Mouse (Mus musculus): Measurements from ENCODE around the gene Ptprd.
A peak's percentile ranks its signal among the peaks of the same experiment; 100 is the strongest.

Gene Ptprd

DNA sequence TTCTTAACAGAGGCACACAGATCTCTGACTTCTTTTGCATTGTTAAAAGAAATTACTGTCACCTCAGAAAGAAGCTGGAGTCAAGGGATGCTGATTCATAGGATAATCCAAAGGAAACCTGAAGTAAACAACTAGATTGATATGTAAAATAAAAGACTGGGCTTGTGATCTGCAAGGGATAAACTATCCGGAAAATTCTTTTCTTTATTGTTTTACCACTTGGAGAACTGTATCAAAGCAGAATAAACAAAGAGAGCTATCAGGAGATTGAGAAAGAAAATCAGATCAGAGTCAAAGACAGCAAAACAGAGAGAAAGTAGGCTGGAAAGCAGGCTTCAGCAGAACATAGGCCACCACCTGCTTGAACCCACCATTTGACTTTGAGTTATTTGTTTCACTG, 962.0 kb downstream of the Ptprd start:
- no peak for DNase-seq (ENCODE audit: low read depth, low spot score)

DNA sequence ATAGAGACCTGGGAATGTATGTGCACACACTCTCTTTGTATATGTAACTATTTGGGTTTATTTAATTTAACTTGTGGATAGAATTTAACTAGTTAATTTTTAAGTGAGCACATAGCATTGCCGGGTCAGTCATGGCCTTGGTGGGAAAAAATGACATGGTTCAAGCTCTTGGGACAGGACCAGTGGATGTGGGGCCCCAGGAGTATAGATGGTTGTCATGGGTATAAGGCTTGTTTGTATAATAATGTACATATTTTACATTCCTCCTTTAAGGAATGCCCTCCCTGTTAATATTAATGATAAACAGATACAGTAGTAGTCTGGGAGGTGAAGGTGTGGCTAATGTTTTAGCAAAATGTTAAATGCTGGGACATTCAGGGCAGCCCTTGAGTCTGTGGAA, 962.8 kb downstream of the Ptprd start:
- no peak for DNase-seq (ENCODE audit: low read depth, low spot score)

DNA sequence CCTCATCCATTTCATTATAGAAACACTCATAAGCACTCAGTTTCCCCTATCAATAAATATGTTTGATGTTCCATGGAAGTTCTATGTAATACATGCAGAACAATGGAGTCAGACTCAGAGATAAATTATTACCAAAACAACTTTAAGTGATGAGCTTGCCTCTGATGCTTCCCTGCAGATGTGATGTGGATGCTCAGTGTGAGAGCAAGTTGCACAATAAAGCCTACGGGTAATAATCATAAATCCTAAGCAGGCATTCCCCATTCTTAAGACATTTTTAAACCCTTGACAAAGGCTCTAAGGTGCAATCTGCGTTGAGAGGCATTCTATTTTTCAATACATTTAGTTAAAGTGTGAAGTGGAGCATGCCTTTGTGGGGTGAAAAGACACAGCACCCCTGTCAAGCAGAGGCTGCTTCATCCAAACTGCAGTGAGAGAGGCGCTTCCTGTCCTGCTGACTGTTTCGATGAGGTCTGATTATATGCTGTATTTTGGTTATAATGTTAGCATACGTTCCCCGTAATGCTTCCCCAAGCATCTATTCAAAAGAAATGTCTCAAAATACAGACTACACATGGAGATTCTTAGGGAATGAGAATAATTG, 969.8 kb downstream of the Ptprd start:
- DNase-seq (ENCODE audit: low read depth, low spot score), result no peak

DNA sequence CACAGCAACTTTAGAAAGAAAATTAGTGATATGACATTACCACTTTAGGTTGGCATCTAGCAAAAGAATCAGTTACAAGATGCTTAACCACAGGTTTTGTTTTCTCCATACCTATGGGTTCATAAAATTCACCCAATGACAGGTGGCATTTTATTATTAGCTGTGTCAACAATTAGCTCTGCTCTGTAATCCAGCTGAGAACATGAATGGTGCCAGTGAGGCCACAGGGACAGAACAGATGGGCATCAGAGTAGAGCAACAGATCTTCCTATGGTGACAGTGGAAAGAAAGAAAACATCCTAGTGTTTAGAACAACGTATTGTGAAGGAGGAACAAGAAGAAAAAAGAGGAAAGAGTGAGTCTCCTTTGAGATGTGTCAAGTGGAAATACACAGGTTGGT, 973.6 kb downstream of the Ptprd start:
- no peak for DNase-seq (ENCODE audit: low read depth, low spot score)

DNA sequence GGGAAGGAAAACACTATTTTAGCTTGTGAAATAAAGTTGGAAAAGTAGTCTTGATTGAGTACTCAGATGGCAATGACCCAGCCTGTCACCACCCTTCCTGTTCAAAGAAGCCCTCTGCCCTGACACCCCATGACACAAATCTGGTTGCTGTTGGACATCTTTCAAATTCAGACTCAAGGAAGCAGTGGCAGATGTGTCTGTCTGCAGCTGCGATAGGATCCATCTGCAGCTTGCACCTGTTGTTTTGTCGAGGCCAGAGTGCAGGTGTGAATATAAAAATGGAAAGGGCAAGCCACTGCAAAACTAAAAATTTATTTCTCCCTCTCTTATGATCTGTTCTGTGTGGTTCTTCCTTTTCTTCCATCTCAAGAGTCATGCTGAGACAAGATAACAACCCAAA, 978.5 kb downstream of the Ptprd start:
- DNase-seq (ENCODE audit: low read depth, low spot score), result no peak

DNA sequence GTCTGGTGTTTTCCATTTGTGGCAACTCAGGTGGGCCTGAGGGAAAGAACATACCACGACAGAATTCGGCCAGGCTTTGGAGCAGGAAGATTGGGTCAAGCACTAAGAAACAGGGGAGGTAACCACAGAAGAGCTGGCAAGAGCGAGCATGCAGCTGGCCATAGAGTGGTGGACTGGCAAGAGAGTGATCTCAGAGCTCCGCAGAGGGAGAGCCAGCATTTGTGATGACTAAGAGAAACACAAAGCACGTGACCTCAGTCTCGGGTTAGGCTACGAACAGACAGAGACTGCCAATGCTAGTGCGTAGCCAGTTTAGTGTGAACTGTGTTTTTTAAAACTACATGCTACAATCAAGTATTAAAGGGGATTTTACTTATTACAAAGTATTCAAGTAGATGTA, 1042.9 kb downstream of the Ptprd start:
- no peak for DNase-seq (ENCODE audit: low read depth, low spot score)

DNA sequence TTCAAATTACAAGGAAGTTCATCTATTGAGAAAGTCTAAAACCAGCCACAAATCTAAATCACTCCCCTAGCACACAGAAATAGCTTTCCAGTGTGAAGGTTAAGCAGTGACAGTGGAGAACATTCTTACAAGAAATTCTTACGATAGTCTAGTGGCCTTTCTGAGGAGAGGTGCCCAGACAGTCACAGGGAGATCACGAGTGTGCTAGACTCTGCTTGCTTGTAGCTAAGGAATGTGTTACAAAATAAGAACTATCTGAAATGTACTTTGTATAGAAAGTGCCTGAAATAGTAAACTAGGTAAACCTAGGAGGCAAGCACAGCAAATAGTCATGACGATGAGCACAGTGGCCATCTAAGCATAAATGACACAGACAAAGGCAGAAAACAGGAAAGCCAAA, 1054.2 kb downstream of the Ptprd start:
- DNase-seq (ENCODE audit: low read depth, low spot score), result no peak

DNA sequence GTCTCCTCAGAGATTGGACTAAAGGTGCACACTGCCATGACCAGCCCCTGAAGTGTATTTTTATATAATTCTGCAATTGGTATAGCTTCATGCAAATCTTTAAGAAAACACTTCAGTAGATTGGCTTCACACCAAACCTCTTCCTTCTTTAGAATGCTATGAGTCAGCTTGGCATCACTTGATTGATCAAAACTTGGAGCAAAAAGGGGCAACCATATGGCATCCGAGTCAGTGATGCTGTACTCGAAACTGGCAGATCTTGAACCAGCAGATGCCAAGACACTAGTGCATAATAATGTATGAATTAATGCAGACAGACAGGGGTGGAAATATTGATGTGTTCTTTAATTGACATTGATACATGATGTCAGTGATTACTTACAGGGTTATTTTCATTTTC, 1056.2 kb downstream of the Ptprd start:
- DNase-seq (ENCODE audit: low read depth, low spot score), result no peak

DNA sequence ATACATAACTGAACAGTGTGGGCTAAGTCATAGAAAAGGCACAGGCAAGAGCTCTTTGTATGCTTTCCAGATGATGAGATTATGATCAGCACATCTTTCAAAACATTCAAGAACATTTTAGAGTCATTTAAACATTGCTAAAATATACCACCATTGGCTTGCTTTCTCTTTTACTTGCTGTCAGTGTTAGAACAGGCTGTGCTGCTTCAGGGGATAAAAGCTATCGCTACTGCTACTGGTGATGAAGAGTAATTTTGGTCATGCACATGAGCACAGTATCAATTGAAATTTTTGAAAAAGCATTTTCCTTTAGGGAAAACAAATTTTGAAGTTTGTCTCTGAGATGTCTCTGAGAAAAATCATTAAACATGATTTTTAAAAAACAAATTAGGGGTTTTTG, 1056.7 kb downstream of the Ptprd start:
- no peak for DNase-seq (ENCODE audit: low read depth, low spot score)

DNA sequence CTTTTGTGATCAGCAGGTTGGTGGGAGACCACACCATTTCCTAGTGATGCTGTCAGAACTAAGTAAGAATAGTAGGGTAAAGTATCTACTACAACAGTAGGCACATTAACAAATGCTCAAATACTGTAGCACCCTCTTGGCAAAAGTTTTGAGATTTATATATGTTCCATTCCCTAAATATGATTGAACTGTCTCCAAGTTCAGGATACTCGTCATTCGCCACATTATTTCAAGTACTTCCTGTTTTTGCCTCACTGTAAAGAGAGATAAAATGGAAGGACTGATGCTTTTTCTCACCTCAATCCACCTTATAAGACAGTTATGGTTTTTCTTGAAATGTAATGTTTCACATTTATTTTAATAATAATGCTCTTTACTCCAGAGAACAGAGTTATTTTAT, 1086.9 kb downstream of the Ptprd start:
- no peak for DNase-seq (ENCODE audit: low read depth, low spot score)

DNA sequence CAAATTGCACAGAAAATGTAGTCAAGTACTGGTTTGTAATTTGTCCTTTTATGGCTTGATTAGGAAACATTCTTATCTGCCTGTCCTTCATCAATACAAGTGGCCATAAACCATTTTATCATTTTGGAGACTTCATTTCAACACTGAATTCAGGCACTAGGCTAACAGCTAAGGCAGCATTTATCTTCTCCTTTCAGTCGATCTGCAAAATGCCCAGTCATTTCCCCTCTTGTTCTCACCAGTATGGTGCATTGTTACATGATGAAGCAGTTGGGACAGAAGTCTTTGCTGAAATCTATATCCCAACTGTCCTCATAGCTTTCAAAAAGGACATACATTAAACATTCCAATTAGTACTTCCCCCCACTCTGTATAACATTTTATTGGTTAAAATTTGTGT, 1100.9 kb downstream of the Ptprd start:
- no peak for DNase-seq (ENCODE audit: low read depth, low spot score)

DNA sequence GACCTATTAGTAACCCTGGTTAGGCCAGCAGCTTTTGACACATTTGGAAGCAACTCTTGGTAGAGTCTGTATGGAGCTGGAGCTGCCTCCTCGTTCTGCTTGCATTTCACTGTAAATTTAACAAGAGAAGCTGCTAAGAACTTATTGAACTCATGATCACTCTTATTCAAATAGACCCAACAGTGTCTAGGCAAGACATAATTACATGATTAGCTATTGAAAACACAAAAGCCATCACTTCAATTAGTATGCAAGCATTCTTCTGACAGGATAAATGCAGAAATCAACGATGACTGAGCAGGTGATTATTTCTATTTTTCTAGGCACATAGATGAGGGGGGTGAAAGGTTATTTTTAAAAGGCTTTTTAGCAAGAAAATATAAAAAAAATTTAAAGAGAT, 1104.5 kb downstream of the Ptprd start:
- DNase-seq (ENCODE audit: low read depth, low spot score), result no peak

DNA sequence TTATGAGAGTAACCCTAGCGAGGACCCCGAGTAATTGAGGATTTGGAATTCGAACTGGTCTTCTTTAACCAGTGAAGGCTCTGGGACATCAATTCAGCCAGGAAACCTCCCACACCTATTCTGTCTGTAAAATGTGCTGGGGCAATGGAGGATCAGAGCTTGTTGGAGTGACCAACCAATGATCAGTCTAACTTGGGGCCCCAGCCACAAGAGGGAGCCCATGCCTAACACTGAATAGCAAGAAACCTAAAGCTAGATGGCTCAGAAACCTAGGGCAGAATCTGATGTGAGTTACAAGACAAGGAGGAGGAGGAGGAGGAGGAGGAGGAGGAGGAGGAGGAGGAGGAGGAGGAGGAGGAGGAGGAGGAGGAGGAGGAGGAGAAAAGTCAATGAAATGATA, 1128.6 kb downstream of the Ptprd start:
- peak; percentile 20 for DNase-seq (ENCODE audit: low read depth, low spot score)

DNA sequence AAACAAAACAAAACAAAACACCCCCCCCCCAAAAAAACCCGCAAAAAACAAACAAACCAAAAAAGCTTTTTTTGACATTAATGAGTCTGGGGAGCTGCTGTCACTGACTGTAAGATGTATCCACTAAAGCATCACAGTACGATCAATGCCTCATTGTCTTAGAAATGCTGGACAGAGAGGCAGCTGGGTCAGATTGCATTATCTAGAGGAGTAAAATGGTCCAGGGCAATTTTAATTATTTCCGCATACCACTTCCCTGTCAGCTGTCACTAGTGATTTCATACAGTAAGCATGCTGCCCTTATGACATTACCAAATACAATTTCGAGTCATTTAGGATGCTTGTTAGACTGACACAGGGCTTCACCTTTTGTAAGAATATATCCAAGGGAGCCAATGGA, 1134.2 kb downstream of the Ptprd start:
- no peak for DNase-seq (ENCODE audit: low read depth, low spot score)

DNA sequence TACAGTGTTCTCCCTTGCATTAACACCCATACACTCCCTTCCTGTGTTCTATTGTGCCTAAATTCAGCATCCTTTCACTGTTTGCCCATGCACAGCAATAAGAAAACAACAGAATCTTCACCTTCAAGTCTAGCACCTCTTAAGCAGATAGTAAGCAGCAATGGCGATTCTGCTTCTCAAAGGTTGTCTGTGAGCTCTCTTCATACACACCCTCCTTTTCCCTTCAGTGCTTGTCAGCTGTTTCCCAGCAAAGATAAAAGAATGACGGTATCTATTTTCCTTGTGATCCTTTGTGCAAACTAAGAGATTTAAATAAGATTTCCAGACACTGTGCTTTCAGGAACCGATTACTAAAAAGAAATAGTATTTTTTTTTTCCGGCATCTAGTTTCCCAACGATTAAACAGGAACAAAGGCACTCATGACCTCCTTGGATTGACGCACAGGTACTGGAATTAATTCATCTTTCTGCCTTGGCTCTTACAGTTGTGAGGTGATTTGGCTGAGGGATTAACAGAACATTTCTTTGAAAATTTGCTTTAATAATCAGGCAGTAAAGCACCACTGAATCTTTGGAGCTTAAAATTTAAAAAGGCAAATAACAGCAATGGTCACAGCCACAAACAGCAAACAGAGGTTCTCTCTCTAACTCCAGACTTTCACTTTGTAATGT, 1161.1 kb downstream of the Ptprd start:
- no peak for DNase-seq (ENCODE audit: low read depth, low spot score)

DNA sequence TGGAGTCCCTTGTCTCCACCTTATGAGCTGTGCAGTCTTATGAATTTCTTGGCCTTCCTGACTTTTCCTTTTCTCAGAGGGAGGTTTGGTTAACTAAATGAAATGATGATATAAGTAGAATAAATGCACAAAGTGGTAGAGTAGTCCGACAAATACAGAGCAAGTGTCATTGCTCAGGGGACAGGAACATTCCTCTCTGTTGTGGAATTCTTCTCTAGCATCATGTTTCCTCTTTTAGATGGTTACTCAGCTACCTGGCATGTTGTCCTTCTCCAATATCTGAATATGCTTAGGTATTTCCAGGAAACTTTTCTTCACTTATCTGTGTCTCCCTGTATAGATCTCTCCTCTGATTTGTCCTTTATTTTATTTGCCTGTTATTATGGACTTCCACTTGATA, 1207.3 kb downstream of the Ptprd start:
- no peak for DNase-seq (ENCODE audit: low read depth, low spot score)

DNA sequence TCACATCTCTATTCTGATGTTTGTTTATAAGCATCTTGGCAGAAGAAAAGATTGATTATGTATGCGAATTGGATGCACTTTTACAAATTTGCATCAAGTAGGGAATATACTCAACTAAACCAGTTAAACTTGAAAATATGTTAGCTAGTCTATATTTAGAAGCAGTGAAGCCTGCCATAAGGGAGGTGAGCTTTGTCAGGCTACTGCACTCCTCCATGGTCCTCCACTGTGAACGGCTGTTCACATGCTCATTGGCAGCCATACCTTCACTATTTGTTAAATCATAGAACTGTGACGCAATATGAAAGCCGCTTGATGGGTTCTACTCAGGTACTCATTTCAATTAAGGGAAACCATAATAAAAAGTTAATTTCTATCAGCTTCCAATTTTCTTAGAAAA, 1215.6 kb downstream of the Ptprd start:
- DNase-seq (ENCODE audit: low read depth, low spot score), result no peak

DNA sequence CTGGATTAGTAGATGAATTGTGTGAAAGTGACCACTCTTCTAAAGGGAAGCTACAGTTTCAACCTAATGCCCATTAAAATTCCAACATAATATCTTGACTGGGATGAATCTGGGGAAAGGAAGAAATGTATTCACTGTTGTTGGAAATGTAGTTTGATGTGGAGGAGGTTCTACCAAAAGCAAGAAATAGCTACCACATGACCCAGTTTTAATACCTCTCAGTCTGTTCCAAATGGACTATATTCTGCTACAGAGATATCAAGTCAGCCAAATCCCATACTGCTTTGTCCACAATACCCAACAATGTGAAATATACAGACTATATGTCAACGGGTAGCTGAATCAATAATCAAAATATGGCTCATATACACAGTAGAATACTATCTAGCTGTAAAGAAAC, 1221.8 kb downstream of the Ptprd start:
- DNase-seq (ENCODE audit: low read depth, low spot score), result no peak

DNA sequence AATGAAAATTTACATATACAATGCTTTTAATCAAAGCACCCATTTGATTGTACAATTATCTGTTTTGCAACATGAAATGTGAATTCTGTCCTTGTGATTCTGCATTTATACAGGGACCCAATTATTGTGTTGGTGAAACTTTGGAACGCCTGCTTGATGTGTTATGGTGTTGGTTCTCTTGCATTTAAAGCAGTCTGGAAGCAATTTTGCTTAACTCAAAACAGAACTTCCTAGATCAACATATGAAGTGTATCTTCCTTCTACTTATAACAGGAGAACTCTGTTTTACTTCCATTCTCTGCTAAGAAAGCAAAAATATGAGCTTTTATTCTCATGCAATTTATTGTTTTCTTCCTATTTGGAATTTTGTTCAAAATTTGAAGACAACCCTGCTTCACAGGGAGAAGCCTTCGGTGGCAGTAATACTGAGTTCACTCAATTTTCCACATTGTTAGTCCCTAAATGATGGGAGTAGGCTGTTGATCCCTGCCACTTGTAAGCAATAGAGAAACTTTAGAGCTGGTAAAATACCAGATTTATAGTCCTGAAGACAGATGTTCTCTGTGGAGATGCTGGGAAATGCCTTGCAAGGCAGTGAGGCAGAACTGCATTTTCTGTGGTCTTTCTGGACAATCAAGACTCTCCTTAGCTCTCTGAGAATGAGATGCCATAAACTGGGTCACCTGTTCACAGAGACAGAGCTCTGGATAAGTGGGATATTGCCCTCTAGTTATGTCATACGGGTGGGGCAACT, 1234.5 kb downstream of the Ptprd start:
- DNase-seq (ENCODE audit: low read depth, low spot score), result no peak

DNA sequence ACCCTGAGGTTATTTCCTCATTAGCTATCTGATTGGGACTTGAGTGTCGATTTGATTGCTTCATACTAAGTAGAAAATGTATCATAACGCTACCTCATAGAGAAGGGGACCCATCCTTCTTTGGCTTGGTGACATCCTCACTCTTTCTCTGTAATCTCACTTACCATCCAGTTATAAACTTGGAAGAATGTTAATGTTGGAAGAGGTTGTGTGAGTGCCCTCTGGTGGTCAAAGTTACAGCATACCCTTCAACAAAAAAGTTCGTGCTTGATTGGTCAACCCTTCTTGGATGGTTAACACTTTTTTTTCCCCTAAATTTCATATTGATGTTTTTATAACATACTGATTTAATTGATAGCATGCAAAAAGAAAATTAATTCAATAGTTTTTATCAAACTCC, 1263.5 kb downstream of the Ptprd start:
- DNase-seq (ENCODE audit: low read depth, low spot score), result peak; percentile 39

DNA sequence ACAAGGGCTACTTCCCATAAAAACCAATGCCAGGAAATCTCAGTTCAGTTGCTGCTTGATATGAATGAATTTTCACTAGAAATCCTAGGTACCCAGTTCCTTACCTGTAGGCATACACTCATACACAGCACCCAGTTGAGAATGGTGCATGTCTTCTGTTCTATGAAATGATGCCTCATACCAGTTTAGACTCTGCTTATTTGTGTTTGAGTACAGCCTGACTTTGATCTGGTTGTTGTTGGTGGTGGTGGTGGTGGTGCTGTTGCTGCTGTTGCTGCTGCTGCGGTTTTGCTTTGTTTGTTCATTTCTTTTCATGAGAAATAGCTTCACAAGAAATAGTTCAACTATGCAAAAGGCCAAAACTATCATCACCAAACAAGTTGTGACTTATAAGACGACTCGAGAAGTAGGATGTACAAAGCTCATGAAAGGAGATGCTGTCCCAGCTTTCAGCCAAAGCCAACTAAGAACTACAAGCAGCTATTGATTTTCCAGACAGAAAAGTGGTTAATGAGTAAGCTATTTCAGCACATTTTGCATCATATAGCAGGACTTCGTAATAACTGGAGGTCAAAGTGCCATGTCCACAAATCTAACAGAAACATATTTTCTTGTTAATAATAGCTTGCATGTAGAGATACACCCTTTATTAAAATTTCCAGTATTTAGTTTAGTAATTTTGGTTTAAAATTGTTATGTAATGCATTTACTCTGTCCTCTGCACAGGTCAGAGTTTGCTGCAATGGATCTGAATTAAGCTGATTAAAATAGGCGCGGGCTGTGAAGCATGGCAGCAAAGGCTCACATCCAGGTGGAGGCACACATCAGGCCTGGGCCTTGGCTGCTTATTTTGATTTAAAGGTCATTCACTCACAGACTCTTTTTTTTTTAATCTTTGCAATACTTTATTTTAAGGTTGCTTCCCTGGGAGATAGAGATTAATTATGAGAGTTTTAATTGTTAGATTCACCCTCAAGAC, 1270.1 kb downstream of the Ptprd start:
- no peak for DNase-seq (ENCODE audit: low read depth, low spot score)

DNA sequence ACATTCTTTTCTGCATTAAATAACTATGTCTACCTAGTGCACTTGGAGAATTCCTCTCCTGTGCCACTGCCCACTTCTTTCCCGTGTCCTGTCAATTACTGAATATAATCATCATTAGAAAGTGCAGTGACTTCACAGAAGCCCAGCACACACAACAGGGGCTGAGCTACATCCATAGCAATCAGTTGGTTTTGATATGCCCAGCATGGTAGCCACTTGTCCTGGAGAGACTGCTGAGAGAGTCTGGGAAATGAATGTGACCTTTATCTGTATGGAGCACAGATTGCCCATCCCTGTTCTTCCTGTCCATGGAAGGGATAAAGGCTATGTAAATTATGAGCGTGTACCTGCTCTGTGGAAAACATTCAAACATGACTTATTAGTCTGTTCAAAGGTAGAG, 1280.2 kb downstream of the Ptprd start:
- DNase-seq (ENCODE audit: low read depth, low spot score), result no peak
